Mouse (Mus musculus) small intestine, adult 2 months (tissue): ENCODE measurements around the gene Prkca.

Source experiments
- CTCF ChIP-seq: fragments of 200-500 bp; IDR thresholded peaks from 2 replicates; pipeline ENCODE4 v1.5.1; 2012; ENCODE audit warnings: low read depth, mild to moderate bottlenecking, control low read depth, inconsistent platforms, low read length, moderate library complexity, mixed read lengths; ENCODE audit not compliant: insufficient replicate concordance, insufficient read length; ENCODE audit errors: extremely low read depth
- POLR2A ChIP-seq: fragments of 200-500 bp; IDR thresholded peaks from 2 replicates; pipeline ENCODE4 v1.6.1; 2012; ENCODE audit warnings: low read depth, mild to moderate bottlenecking, control low read depth, inconsistent platforms, low read length, moderate library complexity

DNA sequence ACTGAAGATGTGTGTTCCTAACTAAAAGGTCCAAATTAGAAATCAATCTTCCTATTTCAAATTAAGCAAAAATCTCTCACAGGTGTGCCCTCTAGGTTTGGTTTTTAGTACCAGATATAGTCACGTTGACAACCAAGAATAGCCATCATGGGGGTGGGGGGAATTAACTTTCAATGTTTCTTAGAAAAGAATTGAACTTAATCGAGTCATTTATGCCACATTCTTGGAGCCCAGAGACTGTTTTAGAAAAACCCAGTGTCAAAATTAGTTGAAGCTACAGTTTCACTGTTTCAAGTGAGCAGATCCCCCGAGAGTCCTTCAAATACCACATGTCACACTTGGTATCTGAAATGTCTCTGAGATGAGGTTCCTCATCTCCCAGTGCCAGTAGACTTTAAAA, 173.6 kb downstream of the Prkca start:
- TF ChIP-seq CTCF (no peak), POLR2A (no peak)
